Mouse (Mus musculus): ENCODE results near the gene Crkl. TPM values are rescaled to one million over a fixed set of nuclear protein-coding genes. Genes with fewer than 3 reads are reported as not detected.

The Crkl gene
- 90.4 and 95.2 TPM in 2 replicates for polyA plus RNA-seq (2014; fragmentation: Nextera tagmentation; extraction: Ambion mirVana)

DNA sequence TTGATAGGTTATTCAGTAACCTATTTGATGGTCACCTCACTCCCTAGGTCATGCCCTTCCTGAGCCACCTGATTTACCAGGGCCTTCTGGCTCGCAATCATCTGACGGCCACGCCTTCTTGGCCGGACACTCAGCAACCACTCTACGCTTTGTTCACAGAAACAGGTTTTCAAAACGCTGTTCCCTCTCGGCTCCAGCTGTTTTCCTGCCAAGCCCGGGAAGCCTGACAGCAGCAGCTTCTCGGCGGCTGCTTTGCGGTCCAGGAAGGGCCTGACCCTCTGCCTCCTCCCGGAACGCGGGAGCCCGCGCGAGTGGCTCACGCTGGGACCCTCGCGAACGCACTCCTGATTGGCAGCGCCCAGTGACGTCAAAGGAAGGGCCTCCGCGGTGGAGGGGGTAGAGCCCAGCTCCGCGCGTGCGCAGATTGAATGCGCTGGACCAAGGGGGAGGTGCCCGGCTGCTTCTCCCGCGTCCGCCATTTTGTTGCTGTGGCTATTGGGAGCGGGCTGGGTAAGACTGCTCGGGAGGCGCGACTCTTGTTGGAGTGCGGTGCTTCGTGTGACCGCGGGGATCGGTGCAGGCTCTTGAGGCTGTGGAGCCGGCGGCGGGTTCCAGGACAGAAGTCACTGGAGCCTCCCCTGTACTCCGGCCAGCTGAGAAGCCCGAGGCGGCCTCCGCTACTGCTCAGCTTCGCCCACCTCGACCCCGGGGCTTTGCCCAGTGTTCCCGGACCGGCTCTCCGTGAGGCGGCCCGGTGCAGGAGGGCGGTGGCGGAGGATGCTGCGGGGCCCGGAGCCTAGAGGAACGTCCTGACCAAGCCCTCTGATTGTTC is at the start of gene Crkl:
Gene Crkl (plus strand): TSS at position 447 of the 832 bp plus-strand sequence.
- Histone ChIP-seq H3K9ac (ENCODE audit: low read length) (peak within 1 kb of the TSS; percentile 97), H3K4me3 (ENCODE audit: low read depth, low read length) (peak within 1 kb of the TSS; percentile 97), H3K4me1 (ENCODE audit: control insufficient read depth, insufficient read depth, low read length) (peaks cover 9% of the 10 kb centered on the region), H3K9me3 (ENCODE audit: control insufficient read depth, low read length) (no peaks in the 10 kb centered on the region), H3K4me2 (ENCODE audit: low read depth, severe bottlenecking) (peak within 1 kb of the TSS; percentile 66), H3K27me3 (ENCODE audit: control insufficient read depth, insufficient read depth, low read length) (no peaks in the 10 kb centered on the region), H3K27ac (replicated peaks; ENCODE audit: low read depth, low read length) (peak within 1 kb of the TSS; percentile 88), H3K36me3 (ENCODE audit: control insufficient read depth, insufficient read depth, low read length) (peaks cover 5% of the 10 kb centered on the region)
- DNase-seq (ENCODE audit: low spot score) (peak; percentile 99), ATAC-seq (ENCODE audit: insufficient number of reproducible peaks, low FRiP score, low TSS enrichment, low read depth) (peak; percentile 97)
- under 1% methylated on average over 59 of the region's 63 CpGs for WGBS

DNA sequence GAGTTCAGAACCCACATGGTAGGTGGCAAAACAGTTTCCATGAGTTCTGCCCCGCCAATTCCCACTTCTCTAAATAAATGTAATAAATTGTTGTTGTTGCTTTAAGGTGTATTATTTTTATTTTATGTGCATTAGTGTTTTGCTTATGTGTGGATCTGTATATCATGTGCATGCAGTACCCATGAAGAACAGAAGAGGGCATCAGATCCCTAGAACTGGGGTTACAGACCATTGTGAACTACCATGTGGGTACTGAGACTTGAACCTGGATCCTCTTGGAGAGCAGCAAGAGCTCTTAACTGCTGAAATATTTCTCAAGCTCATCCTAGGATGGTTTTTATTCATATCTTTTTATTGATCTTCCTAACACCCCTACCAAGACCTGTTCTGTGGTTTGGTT is 48.9 kb upstream of the Crkl start:
- ATAC-seq (ENCODE audit: insufficient number of reproducible peaks, low FRiP score, low TSS enrichment, low read depth) = no peak
- WGBS = 76% methylated on average over 1 of the region's 1 CpGs
- no peak overlapping the region for H3K4me3 ChIP-seq (ENCODE audit: low read depth, low read length)
- no peaks in the 10 kb centered on the region for H3K36me3 ChIP-seq (ENCODE audit: control insufficient read depth, insufficient read depth, low read length)
- peaks cover 9% of the 10 kb centered on the region; the same call in 1 of the 2 replicates for H3K4me1 ChIP-seq (ENCODE audit: control insufficient read depth, insufficient read depth, low read length)
- H3K9ac ChIP-seq (ENCODE audit: low read length) = no peak overlapping the region
- no peaks in the 10 kb centered on the region for H3K27me3 ChIP-seq (ENCODE audit: control insufficient read depth, insufficient read depth, low read length)
- H3K27ac ChIP-seq (replicated peaks; ENCODE audit: low read depth, low read length) = no peak overlapping the region
- no peak overlapping the region for H3K4me2 ChIP-seq (ENCODE audit: low read depth, severe bottlenecking)
- H3K9me3 ChIP-seq (ENCODE audit: control insufficient read depth, low read length) = no peaks in the 10 kb centered on the region
- DNase-seq (ENCODE audit: low spot score) = peak; percentile 42

DNA sequence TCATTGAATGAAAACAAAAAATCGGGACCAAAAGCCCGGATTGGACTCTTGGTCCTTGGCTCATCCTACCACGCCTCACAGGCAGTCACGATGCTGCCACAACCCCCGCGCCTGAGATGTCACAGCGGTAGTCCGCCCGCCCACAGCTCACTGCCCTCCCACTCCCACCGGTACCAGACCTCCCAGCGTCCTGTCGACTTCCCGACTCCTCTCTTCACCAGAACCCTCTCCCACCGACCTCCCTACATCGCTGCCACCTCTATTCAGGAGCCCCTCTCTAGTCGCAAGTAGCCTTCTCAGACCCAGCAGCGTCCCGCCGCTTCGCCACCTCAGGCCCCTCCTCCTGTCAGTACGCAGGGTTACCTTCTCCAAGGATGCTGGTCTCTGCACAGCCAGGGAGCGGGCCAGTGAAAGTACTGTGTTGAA is 46.5 kb upstream of the Crkl start:
- DNase-seq (ENCODE audit: low spot score) (no peak), ATAC-seq (ENCODE audit: insufficient number of reproducible peaks, low FRiP score, low TSS enrichment, low read depth) (peak; percentile 81)
- Histone ChIP-seq H3K4me3 (ENCODE audit: low read depth, low read length) (peak overlapping the region; percentile 67), H3K27ac (replicated peaks; ENCODE audit: low read depth, low read length) (no peak overlapping the region; the same call in 1 of the 2 replicates), H3K36me3 (ENCODE audit: control insufficient read depth, insufficient read depth, low read length) (no peaks in the 10 kb centered on the region), H3K4me1 (ENCODE audit: control insufficient read depth, insufficient read depth, low read length) (peaks cover 9% of the 10 kb centered on the region; the same call in 1 of the 2 replicates), H3K4me2 (ENCODE audit: low read depth, severe bottlenecking) (peak overlapping the region; percentile 78), H3K9me3 (ENCODE audit: control insufficient read depth, low read length) (no peaks in the 10 kb centered on the region), H3K27me3 (ENCODE audit: control insufficient read depth, insufficient read depth, low read length) (no peaks in the 10 kb centered on the region), H3K9ac (ENCODE audit: low read length) (peak overlapping the region; percentile 61)
- under 1% methylated on average over 22 of the region's 22 CpGs for WGBS

DNA sequence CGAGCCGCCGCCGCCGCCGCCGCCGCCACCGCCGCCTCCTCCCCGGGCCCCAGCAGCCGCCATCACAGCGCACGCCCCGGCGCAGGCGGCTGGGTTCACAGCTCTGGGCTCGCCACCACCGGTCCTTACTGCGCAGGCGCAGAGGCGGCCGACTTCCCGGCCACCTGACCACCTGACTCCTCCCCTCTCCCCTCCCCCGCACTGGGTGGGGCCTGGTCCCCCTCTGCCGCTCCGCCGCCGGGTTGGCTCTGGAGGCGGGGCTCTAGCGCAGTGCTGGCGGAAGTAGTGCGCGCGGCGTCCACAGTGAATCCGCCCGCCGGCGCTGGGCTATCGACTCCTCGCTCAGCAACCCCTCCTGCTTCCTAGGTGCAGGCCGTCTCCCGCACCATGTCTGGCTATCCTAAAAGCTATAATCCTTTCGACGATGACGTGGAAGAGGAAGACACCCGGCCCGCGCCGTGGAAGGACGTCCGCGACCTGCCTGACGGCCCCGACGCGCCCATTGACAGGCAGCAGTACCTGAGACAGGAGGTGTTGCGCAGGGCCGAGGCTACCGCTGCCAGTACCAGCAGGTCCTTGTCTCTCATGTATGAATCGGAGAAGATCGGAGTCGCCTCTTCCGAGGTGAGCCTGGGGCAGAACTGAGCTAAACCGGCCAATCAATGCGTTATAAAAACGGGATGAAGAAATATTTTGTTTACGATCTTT is 45.9 kb upstream of the Crkl start, which contains the start of the genes Snap29 and Pi4ka:
Gene Snap29 (plus strand): TSS at position 251 of the 708 bp plus-strand sequence.
Gene Pi4ka (minus strand): TSS at position 579 of the 708 bp plus-strand sequence.
- Histone ChIP-seq H3K4me1 (ENCODE audit: control insufficient read depth, insufficient read depth, low read length) (peaks cover 9% of the 10 kb centered on the region; the same call in 1 of the 2 replicates), H3K9ac (ENCODE audit: low read length) (peak within 1 kb of the TSS; percentile 61), H3K27ac (replicated peaks; ENCODE audit: low read depth, low read length) (no peak within 1 kb of the TSS; the same call in 1 of the 2 replicates), H3K27me3 (ENCODE audit: control insufficient read depth, insufficient read depth, low read length) (no peaks in the 10 kb centered on the region), H3K9me3 (ENCODE audit: control insufficient read depth, low read length) (no peaks in the 10 kb centered on the region), H3K4me2 (ENCODE audit: low read depth, severe bottlenecking) (peak within 1 kb of the TSS; percentile 78), H3K36me3 (ENCODE audit: control insufficient read depth, insufficient read depth, low read length) (no peaks in the 10 kb centered on the region), H3K4me3 (ENCODE audit: low read depth, low read length) (peak within 1 kb of the TSS; percentile 67)
- ATAC-seq (ENCODE audit: insufficient number of reproducible peaks, low FRiP score, low TSS enrichment, low read depth) (peak; percentile 95), DNase-seq (ENCODE audit: low spot score) (peak; percentile 100)
- under 1% methylated on average over 61 of the region's 69 CpGs for WGBS

DNA sequence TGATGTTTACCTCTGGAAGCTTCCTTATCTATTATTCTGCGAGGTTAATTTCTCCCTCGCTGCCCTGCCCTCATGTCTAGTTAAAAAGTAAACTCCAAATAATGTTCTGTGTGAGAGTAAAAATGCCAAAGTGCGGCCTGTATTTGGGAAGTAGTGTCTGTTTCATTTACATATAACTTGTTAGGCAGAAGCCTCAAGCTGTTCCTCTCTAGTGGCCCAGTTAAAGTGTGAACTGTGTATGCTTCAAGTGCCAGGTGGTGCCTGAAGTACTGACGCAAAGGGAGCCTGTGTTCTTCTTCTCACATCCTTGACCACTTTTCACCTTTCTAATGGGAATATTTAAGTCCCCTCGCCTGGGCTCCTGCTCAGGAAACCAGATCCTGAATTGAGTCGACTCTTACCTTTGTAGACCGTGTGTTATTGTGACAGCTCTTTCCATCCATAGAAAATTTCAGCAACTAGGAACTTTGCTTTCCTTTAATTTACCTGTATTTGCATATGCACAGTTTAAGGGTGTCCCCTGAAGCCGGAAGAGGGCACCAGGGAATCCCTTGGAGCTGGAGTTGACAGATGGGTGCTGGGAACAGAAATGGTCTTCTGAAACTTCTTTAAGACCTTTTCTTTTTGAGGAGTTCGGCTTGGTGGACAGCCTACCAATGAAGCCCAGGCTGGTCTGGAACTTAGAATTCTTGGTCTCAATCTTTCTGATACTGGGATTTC is 45.1 kb upstream of the Crkl start:
- WGBS = 34% methylated on average over 9 of the region's 9 CpGs
- no peaks in the 10 kb centered on the region for H3K36me3 ChIP-seq (ENCODE audit: control insufficient read depth, insufficient read depth, low read length)
- H3K9me3 ChIP-seq (ENCODE audit: control insufficient read depth, low read length) = no peaks in the 10 kb centered on the region
- H3K4me3 ChIP-seq (ENCODE audit: low read depth, low read length) = peak overlapping the region; percentile 67
- H3K27me3 ChIP-seq (ENCODE audit: control insufficient read depth, insufficient read depth, low read length) = no peaks in the 10 kb centered on the region
- peak overlapping the region; percentile 28; the same call in 1 of the 2 replicates for H3K9ac ChIP-seq (ENCODE audit: low read length)
- no peak overlapping the region for H3K27ac ChIP-seq (replicated peaks; ENCODE audit: low read depth, low read length)
- H3K4me2 ChIP-seq (ENCODE audit: low read depth, severe bottlenecking) = peak overlapping the region; percentile 78
- no peak for ATAC-seq (ENCODE audit: insufficient number of reproducible peaks, low FRiP score, low TSS enrichment, low read depth)
- peaks cover 9% of the 10 kb centered on the region; the same call in 1 of the 2 replicates for H3K4me1 ChIP-seq (ENCODE audit: control insufficient read depth, insufficient read depth, low read length)
- no peak for DNase-seq (ENCODE audit: low spot score)

DNA sequence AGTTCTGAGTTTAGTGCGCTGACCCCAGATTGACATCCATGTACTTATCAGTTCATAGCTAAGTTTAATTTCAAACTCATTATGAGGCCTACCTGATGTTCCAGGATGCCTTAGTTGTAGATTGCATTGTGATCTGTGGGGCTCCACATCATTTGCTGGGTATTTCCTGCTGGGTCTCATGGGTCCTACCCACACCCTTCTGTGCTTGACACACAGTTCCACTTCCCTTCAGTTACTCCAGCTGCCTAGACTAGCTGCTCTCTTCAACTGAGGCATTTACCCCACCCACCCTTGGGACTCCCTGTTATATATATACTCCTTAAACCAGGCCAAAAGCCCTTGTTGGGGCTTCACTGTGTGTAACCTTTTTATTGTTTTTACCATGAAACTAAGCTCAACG is 42.7 kb upstream of the Crkl start:
- Histone ChIP-seq H3K9me3 (ENCODE audit: control insufficient read depth, low read length) (no peaks in the 10 kb centered on the region), H3K4me1 (ENCODE audit: control insufficient read depth, insufficient read depth, low read length) (peaks cover 9% of the 10 kb centered on the region; the same call in 1 of the 2 replicates), H3K9ac (ENCODE audit: low read length) (no peak overlapping the region), H3K27ac (replicated peaks; ENCODE audit: low read depth, low read length) (no peak overlapping the region), H3K4me2 (ENCODE audit: low read depth, severe bottlenecking) (no peak overlapping the region), H3K36me3 (ENCODE audit: control insufficient read depth, insufficient read depth, low read length) (no peaks in the 10 kb centered on the region), H3K4me3 (ENCODE audit: low read depth, low read length) (no peak overlapping the region), H3K27me3 (ENCODE audit: control insufficient read depth, insufficient read depth, low read length) (no peaks in the 10 kb centered on the region)
- DNase-seq (ENCODE audit: low spot score) (no peak), ATAC-seq (ENCODE audit: insufficient number of reproducible peaks, low FRiP score, low TSS enrichment, low read depth) (no peak)
- WGBS = 92% methylated on average over 2 of the region's 2 CpGs

DNA sequence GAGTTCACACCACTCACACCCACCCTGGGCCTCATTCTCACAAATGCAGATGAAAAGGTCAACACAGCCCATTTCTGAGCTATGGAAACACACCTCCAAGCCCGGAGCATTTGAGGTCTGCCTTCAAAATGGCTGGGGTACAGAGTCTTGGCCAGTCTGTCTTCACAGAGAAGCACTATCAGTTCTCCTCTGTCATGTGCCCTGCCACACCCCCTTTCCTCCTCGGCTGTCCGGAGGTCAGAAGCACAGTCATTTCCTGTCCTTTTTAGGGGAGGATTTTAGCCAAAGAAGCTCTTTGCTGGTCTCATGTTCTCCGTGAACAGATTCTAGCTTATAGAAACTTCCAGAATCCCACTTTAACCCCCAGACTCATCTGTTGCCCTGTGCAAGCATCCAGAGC is 41.6 kb upstream of the Crkl start:
- Histone ChIP-seq H3K27me3 (ENCODE audit: control insufficient read depth, insufficient read depth, low read length) (no peaks in the 10 kb centered on the region), H3K4me2 (ENCODE audit: low read depth, severe bottlenecking) (no peak overlapping the region), H3K4me3 (ENCODE audit: low read depth, low read length) (no peak overlapping the region), H3K4me1 (ENCODE audit: control insufficient read depth, insufficient read depth, low read length) (0 out of 2 replicates have a peak, but pooled peaks cover 5% of the 10 kb centered on the region), H3K27ac (replicated peaks; ENCODE audit: low read depth, low read length) (no peak overlapping the region), H3K9me3 (ENCODE audit: control insufficient read depth, low read length) (no peaks in the 10 kb centered on the region), H3K36me3 (ENCODE audit: control insufficient read depth, insufficient read depth, low read length) (no peaks in the 10 kb centered on the region), H3K9ac (ENCODE audit: low read length) (no peak overlapping the region)
- DNase-seq (ENCODE audit: low spot score) = no peak
- no peak for ATAC-seq (ENCODE audit: insufficient number of reproducible peaks, low FRiP score, low TSS enrichment, low read depth)
- WGBS = 53% methylated on average over 4 of the region's 4 CpGs

DNA sequence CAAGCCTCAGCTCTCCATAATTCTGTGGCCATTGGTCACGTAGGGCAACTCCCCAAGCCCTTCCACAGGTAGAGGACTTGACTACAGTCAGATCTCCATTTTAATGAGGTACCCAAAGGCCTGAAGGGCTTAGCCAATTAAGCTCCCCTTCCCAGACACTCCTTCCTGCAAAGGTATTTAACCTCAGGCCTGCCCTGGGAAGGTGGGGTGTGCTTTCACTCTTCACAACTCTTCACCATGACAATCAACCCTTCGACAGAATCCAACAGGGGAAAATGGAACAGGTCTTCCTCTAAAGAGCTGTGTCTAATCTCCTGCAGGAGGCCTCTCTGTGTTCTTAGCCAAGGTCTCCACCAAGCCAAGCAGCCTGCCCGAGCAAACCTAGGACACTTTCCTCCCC is 28.8 kb upstream of the Crkl start:
- WGBS = 86% methylated on average over 3 of the region's 3 CpGs
- no peak for DNase-seq (ENCODE audit: low spot score)
- H3K4me3 ChIP-seq (ENCODE audit: low read depth, low read length) = no peak overlapping the region
- H3K4me1 ChIP-seq (ENCODE audit: control insufficient read depth, insufficient read depth, low read length) = no peaks in the 10 kb centered on the region
- H3K4me2 ChIP-seq (ENCODE audit: low read depth, severe bottlenecking) = no peak overlapping the region
- no peaks in the 10 kb centered on the region for H3K9me3 ChIP-seq (ENCODE audit: control insufficient read depth, low read length)
- no peak for ATAC-seq (ENCODE audit: insufficient number of reproducible peaks, low FRiP score, low TSS enrichment, low read depth)
- no peak overlapping the region for H3K27ac ChIP-seq (replicated peaks; ENCODE audit: low read depth, low read length)
- H3K27me3 ChIP-seq (ENCODE audit: control insufficient read depth, insufficient read depth, low read length) = no peaks in the 10 kb centered on the region
- no peak overlapping the region for H3K9ac ChIP-seq (ENCODE audit: low read length)
- H3K36me3 ChIP-seq (ENCODE audit: control insufficient read depth, insufficient read depth, low read length) = peaks cover 3% of the 10 kb centered on the region; the same call in 1 of the 2 replicates

Measured in limb, embryonic 11.5 days (tissue).